Mouse (Mus musculus) embryonic fibroblast, embryonic 13.5 days (primary cell): ENCODE measurements around the gene Wbp2.

Source experiments
- CTCF ChIP-seq: IDR thresholded peaks from 2 replicates; pipeline ENCODE4 v1.5.1; 2011; ENCODE audit warnings: mild to moderate bottlenecking, control low read depth, low read length, moderate library complexity, borderline replicate concordance; ENCODE audit not compliant: insufficient read depth
- POLR2A ChIP-seq: IDR thresholded peaks from 2 replicates; pipeline ENCODE4 v1.6.1; 2011; ENCODE audit warnings: low read depth, mild to moderate bottlenecking, control low read depth, low read length, moderate library complexity

DNA sequence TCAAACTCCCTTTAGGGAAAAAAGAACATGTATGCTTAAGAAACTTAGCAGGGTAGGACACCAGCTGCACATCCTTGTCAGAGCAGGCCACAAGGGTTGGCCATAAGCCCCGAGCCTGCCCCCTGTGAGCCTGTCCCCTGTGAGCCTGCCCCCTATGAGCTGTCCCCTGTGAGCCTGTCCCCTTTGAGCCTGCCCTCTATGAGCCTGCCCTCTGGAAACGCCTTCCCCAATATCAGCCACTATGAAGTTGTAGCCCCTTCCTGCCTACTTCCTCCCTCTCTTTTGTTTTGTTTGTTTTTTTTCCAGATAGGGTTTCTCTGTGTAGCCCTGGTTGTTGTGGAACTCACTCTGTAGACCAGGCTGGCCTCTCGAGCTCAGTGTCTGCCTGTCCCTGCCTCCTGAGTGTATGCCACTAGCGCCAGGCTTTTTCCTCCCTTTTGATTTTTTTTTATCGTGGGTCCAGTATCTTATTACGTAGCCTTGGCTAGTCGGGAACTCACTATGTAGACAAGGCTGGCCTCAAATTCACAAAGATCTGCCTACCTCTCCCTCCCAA is 12.3 kb downstream of the Wbp2 start:
- TF ChIP-seq POLR2A (no peak), CTCF (no peak)
